Mouse (Mus musculus) heart, embryonic 13.5 days (tissue): ENCODE data around the gene Fam161b. TPM values are rescaled to one million over a fixed set of nuclear protein-coding genes. Genes with fewer than 3 reads are reported as not detected.

Experiments used
- ATAC-seq: fragments of 200-750 bp; cut with Nextera tagmentation; 2 replicates; pipeline ENCODE4 v1.8.0; 2017; ENCODE audit warnings: moderate TSS enrichment; ENCODE audit not compliant: insufficient number of reproducible peaks, low FRiP score, low TSS enrichment; ENCODE audit errors: extremely low read depth
- H3K27ac ChIP-seq: fragments of 300-500 bp; sonication (generic); replicated peaks from 2 replicates; pipeline ENCODE4 v1.5.1; 2015; ENCODE audit warnings: moderate library complexity, mild to moderate bottlenecking, inconsistent platforms
- H3K27me3 ChIP-seq: fragments of 300-500 bp; sonication (generic); replicated peaks from 2 replicates; pipeline ENCODE4 v1.6.1; 2015; ENCODE audit warnings: mild to moderate bottlenecking, inconsistent platforms
- H3K36me3 ChIP-seq: fragments of 300-500 bp; sonication (generic); 2 replicates; pipeline ENCODE4 v1.6.1; 2015; ENCODE audit warnings: mild to moderate bottlenecking, inconsistent platforms
- H3K4me1 ChIP-seq: fragments of 300-500 bp; sonication (generic); 2 replicates; pipeline ENCODE4 v1.6.1; 2015; ENCODE audit warnings: inconsistent platforms
- H3K4me2 ChIP-seq: fragments of 300-500 bp; sonication (generic); 2 replicates; pipeline ENCODE4 v1.6.1; 2015; ENCODE audit warnings: inconsistent platforms, mild to moderate bottlenecking, moderate library complexity
- H3K4me3 ChIP-seq: fragments of 300-500 bp; sonication (generic); 2 replicates; pipeline ENCODE4 v1.5.1; 2015; ENCODE audit warnings: moderate library complexity, mild to moderate bottlenecking, inconsistent platforms
- H3K9ac ChIP-seq: fragments of 300-500 bp; sonication (generic); 2 replicates; pipeline ENCODE4 v1.6.1; 2015; ENCODE audit warnings: inconsistent platforms, mild to moderate bottlenecking, moderate library complexity
- H3K9me3 ChIP-seq: fragments of 300-500 bp; sonication (generic); 2 replicates; pipeline ENCODE4 v1.6.1; 2016; ENCODE audit warnings: inconsistent platforms
- WGBS: fragments of 180-500 bp; shearing (Covaris S2); methylation state at CpG from one replicate; pipeline ENCODE4 v1.1.7; 2015; ENCODE audit warnings: mixed read lengths; 5-methylcytosine and 5-hydroxymethylcytosine counted together
- polyA plus RNA-seq: library from polyadenylated mRNA; unstranded; fragments of >200 nt; fragmentation: Nextera tagmentation; extraction: Ambion mirVana; gene quantifications from 2 replicates; pipeline ENCODE4 v1.2.1, GENCODE M21; 2015

Gene Fam161b
- polyA plus RNA-seq, 1 experiment from 2014 or later: 4.6 TPM

DNA sequence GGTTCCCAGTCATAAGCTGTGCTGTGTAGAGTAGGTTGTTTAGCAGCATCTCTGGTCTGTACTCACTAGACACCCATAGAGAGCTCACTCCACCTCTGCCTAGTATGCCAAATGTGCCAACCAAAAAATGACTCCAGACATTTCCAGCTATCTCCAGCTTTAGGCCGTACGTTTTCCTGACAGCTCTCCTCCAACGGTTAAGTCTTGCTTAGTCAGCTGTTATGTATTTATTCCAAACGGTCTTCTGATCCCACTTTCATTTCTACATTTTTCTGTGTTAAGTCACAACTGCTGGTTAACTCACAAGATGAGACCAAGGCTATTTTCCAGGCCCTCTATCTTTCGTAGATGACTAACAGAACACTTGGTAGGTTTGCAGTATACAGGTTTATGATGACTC lies 37.0 kb upstream of the Fam161b start:
- no peak overlapping the region for H3K9ac ChIP-seq
- no peak overlapping the region for H3K27ac ChIP-seq
- H3K4me3 ChIP-seq: no peak overlapping the region
- ATAC-seq: no peak
- WGBS: 80% methylated on average over 5 of the region's 5 CpGs
- H3K4me1 ChIP-seq: peaks cover 14% of the 10 kb centered on the region
- H3K27me3 ChIP-seq: no peaks in the 10 kb centered on the region
- peaks cover 11% of the 10 kb centered on the region for H3K36me3 ChIP-seq
- H3K9me3 ChIP-seq: no peaks in the 10 kb centered on the region
- no peak overlapping the region for H3K4me2 ChIP-seq

DNA sequence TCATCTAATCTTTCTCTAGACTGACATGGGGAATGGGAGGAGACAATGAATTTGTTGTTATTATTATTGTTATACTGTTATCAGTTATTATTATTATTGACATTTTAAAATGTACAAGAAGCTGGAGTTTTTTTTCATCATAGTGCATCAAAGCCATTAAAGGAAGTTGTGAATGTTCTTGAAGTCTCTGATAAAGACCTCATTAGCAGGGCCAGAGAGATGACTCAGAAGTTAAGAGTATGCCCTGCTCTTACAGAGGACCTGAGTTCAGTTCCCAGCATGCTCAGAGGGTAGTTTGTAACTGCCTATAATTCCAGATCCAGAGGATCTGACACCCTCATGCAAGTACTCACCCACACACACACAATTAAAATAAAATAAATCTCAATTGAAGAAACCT lies 36.1 kb upstream of the Fam161b start:
- Histone ChIP-seq H3K9ac (no peak overlapping the region), H3K27me3 (no peaks in the 10 kb centered on the region), H3K4me1 (peaks cover 9% of the 10 kb centered on the region; the same call in 1 of the 2 replicates), H3K27ac (no peak overlapping the region), H3K4me3 (no peak overlapping the region), H3K9me3 (no peaks in the 10 kb centered on the region), H3K36me3 (peaks cover 17% of the 10 kb centered on the region), H3K4me2 (no peak overlapping the region)
- no peak for ATAC-seq

GRCm38 (mm10) chr12:84396947-84397679 lies 35.5 kb upstream of the Fam161b start:
- H3K27ac ChIP-seq: no peak overlapping the region
- H3K27me3 ChIP-seq: no peaks in the 10 kb centered on the region
- no peak overlapping the region for H3K9ac ChIP-seq
- ATAC-seq: no peak
- H3K4me2 ChIP-seq: no peak overlapping the region
- no peaks in the 10 kb centered on the region for H3K9me3 ChIP-seq
- 84% methylated on average over 14 of the region's 14 CpGs for WGBS
- peaks cover 21% of the 10 kb centered on the region for H3K36me3 ChIP-seq
- no peak overlapping the region for H3K4me3 ChIP-seq
- peaks cover 9% of the 10 kb centered on the region; the same call in 1 of the 2 replicates for H3K4me1 ChIP-seq

DNA sequence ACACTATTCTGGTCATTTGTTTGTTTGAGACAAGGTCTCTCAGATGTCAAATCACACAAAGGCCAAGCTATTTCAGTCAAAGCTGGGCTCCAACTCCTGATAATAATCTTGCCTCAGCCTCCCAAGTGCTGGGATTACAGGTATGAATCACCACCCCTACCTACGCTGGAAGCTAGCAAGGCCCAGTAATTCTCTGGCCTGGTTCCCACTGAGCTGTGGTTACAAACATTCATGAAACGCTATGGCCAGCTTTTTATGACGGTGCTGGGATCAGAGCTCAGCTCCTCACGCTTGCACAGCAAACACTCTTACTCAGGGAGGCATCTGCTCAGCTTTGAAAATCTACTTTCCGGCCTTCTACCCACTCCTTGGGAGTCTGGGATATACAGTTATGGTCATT lies 32.2 kb upstream of the Fam161b start:
- H3K27ac ChIP-seq: no peak overlapping the region
- no peak for ATAC-seq
- peaks cover 33% of the 10 kb centered on the region for H3K36me3 ChIP-seq
- H3K9me3 ChIP-seq: no peaks in the 10 kb centered on the region
- H3K4me1 ChIP-seq: peaks cover 23% of the 10 kb centered on the region
- H3K4me3 ChIP-seq: no peak overlapping the region
- 71% methylated on average over 5 of the region's 5 CpGs for WGBS
- H3K9ac ChIP-seq: no peak overlapping the region
- H3K4me2 ChIP-seq: no peak overlapping the region
- H3K27me3 ChIP-seq: no peaks in the 10 kb centered on the region

DNA sequence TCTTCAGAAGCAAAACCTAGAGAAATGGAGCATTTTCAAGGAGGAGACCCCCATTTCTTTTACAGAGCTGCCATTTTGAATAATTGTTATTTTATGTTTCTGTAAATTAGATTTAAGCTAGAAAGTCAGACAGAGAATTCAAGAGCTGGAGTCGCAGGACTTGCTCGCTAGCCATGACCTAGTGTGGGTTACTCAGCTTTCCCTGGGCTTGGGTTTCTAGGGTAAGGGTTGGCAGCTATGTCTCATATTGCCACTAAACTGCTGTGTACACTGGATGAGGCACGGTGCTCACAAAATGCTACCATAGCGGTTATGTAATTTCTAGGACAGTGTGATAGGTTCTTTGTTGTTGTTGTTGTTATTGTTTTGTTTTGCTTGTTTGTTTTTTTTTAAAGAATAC lies 31.0 kb upstream of the Fam161b start:
- Histone ChIP-seq H3K27ac (no peak overlapping the region), H3K4me2 (no peak overlapping the region), H3K9ac (no peak overlapping the region), H3K9me3 (no peaks in the 10 kb centered on the region), H3K36me3 (peaks cover 40% of the 10 kb centered on the region), H3K27me3 (no peaks in the 10 kb centered on the region), H3K4me1 (peaks cover 23% of the 10 kb centered on the region), H3K4me3 (no peak overlapping the region)
- WGBS: 92% methylated on average over 4 of the region's 4 CpGs
- ATAC-seq: no peak

GRCm38 (mm10) chr12:84390336-84390735 lies 28.7 kb upstream of the Fam161b start:
- Histone ChIP-seq H3K4me1 (peaks cover 38% of the 10 kb centered on the region), H3K27ac (peak overlapping the region; percentile 65), H3K27me3 (no peaks in the 10 kb centered on the region), H3K9me3 (no peaks in the 10 kb centered on the region), H3K4me2 (no peak overlapping the region), H3K4me3 (no peak overlapping the region), H3K36me3 (peaks cover 47% of the 10 kb centered on the region), H3K9ac (no peak overlapping the region)
- 25% methylated on average over 6 of the region's 6 CpGs for WGBS
- no peak; the same call in 1 of the 2 replicates for ATAC-seq

DNA sequence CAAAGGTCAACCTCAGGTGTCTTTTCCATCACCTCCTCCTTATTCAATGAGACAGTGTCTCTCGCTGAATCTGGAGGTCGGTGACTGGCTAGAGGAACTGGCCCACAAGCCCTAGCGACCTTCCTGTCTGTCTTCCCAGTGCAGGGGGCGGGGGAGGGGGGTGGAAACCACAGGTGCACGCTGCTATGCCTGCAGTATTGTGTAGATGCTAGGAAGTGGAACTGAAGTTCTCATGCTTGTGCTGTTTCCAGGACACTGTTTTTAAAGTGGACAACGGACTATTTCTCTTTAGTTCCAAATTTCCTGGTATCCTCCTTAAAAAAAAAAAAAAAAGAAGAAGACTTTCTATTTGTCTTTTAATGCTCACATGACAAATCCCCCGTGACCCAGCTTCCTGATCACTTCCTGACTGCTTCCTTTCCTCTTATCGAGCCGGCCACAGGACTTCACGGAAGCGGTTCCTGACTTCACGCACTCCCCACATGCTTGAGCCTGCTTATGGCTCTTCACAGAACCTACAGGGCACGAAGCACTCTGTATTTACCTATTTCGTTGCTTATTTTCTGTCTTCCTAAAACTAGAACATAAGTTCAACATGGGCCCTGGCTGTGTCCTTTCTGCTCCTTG lies 27.3 kb upstream of the Fam161b start:
- Histone ChIP-seq H3K9me3 (no peaks in the 10 kb centered on the region), H3K27me3 (no peaks in the 10 kb centered on the region), H3K4me1 (peaks cover 51% of the 10 kb centered on the region), H3K27ac (no peak overlapping the region), H3K36me3 (peaks cover 45% of the 10 kb centered on the region), H3K9ac (no peak overlapping the region), H3K4me3 (no peak overlapping the region), H3K4me2 (no peak overlapping the region)
- 62% methylated on average over 14 of the region's 14 CpGs for WGBS
- ATAC-seq: no peak

GRCm38 (mm10) chr12:84388097-84388496 lies 26.5 kb upstream of the Fam161b start:
- no peak overlapping the region for H3K27ac ChIP-seq
- no peaks in the 10 kb centered on the region for H3K9me3 ChIP-seq
- 86% methylated on average over 8 of the region's 8 CpGs for WGBS
- no peak overlapping the region for H3K4me2 ChIP-seq
- ATAC-seq: no peak
- peaks cover 56% of the 10 kb centered on the region for H3K4me1 ChIP-seq
- H3K27me3 ChIP-seq: no peaks in the 10 kb centered on the region
- peaks cover 40% of the 10 kb centered on the region for H3K36me3 ChIP-seq
- no peak overlapping the region for H3K9ac ChIP-seq
- no peak overlapping the region for H3K4me3 ChIP-seq

DNA sequence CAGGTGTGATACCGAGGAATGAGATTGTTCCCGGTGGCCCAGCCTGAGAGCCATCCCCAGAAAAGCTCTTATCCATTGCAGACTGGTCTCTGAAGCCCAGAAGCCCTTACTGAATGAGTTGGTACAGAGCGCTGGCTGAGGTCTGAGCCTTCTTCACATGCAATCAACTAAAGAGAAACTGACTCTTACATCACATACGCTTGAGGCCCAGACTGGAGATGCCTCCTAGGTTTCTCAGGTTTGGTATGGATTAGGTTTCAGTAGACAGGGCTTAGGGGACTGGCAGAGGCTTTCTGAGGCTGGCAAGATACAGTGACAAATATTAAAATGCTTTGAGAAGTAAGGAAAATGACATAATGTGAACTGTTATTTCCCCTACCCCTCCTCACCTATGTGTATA lies 23.8 kb upstream of the Fam161b start:
- Histone ChIP-seq H3K4me2 (no peak overlapping the region), H3K36me3 (peaks cover 35% of the 10 kb centered on the region; the same call in 1 of the 2 replicates), H3K27ac (peak overlapping the region; percentile 88), H3K4me3 (no peak overlapping the region), H3K27me3 (no peaks in the 10 kb centered on the region), H3K9me3 (no peaks in the 10 kb centered on the region), H3K9ac (peak overlapping the region; percentile 25; the same call in 1 of the 2 replicates), H3K4me1 (peaks cover 52% of the 10 kb centered on the region)
- no peak for ATAC-seq
- WGBS: 81% methylated on average over 4 of the region's 4 CpGs

GRCm38 (mm10) chr12:84384644-84385081 lies 23.0 kb upstream of the Fam161b start:
- no peaks in the 10 kb centered on the region for H3K27me3 ChIP-seq
- WGBS: 26% methylated on average over 5 of the region's 5 CpGs
- peak overlapping the region; percentile 88 for H3K27ac ChIP-seq
- peak overlapping the region; percentile 27; the same call in 1 of the 2 replicates for H3K4me2 ChIP-seq
- no peaks in the 10 kb centered on the region for H3K9me3 ChIP-seq
- peaks cover 47% of the 10 kb centered on the region for H3K4me1 ChIP-seq
- no peak overlapping the region for H3K4me3 ChIP-seq
- peak overlapping the region; percentile 56 for H3K9ac ChIP-seq
- peak; percentile 54; the same call in 1 of the 2 replicates for ATAC-seq
- H3K36me3 ChIP-seq: peaks cover 41% of the 10 kb centered on the region; the same call in 1 of the 2 replicates

- peaks cover 43% of the 10 kb centered on the region for H3K4me1 ChIP-seq
- peak; percentile 23; the same call in 1 of the 2 replicates for ATAC-seq
- no peaks in the 10 kb centered on the region for H3K9me3 ChIP-seq
- H3K27me3 ChIP-seq: no peaks in the 10 kb centered on the region
- H3K36me3 ChIP-seq: peaks cover 48% of the 10 kb centered on the region
- H3K4me2 ChIP-seq: peak overlapping the region; percentile 53
- peak overlapping the region; percentile 85 for H3K27ac ChIP-seq
- peak overlapping the region; percentile 42 for H3K4me3 ChIP-seq
- WGBS: 39% methylated on average over 4 of the region's 4 CpGs
- peak overlapping the region; percentile 70 for H3K9ac ChIP-seq
Observed at GRCm38 (mm10) chr12:84382369-84382768, 20.7 kb upstream of the Fam161b start.
